Mouse (Mus musculus) forebrain, embryonic 10.5 days (tissue): ENCODE measurements around the gene Cblb. TPM values are rescaled to one million over a fixed set of nuclear protein-coding genes. Genes with fewer than 3 reads are reported as not detected.

Experiments
- DNase-seq: peaks from one replicate; pipeline ENCODE4 v3.0.0-alpha.2; 2017; ENCODE audit warnings: low spot score; ENCODE audit errors: extremely low spot score
- H3K27ac ChIP-seq: fragments of 300-500 bp; sonication (generic); 2 replicates; pipeline ENCODE4 v1.5.1; 2016; ENCODE audit warnings: mild to moderate bottlenecking
- H3K27me3 ChIP-seq: fragments of 300-500 bp; sonication (generic); 2 replicates; pipeline ENCODE4 v1.6.1; 2016; ENCODE audit warnings: mild to moderate bottlenecking; ENCODE audit not compliant: poor library complexity, severe bottlenecking
- H3K36me3 ChIP-seq: fragments of 300-500 bp; sonication (generic); replicated peaks from 2 replicates; pipeline ENCODE4 v1.6.1; 2016; ENCODE audit warnings: mild to moderate bottlenecking, moderate library complexity
- H3K4me1 ChIP-seq: fragments of 300-500 bp; sonication (generic); 2 replicates; pipeline ENCODE4 v1.6.1; 2016
- H3K4me3 ChIP-seq: fragments of 300-500 bp; sonication (generic); 2 replicates; pipeline ENCODE4 v1.5.1; 2016; ENCODE audit warnings: mild to moderate bottlenecking, moderate library complexity
- H3K9me3 ChIP-seq: fragments of 300-500 bp; sonication (generic); 2 replicates; pipeline ENCODE4 v1.6.1; 2016; ENCODE audit warnings: mild to moderate bottlenecking, moderate library complexity
- WGBS: fragments of 180-500 bp; shearing (Covaris S2); methylation state at CpG from one replicate; pipeline ENCODE4 v1.1.7; 2016; 5-methylcytosine and 5-hydroxymethylcytosine counted together
- polyA plus RNA-seq: library from polyadenylated mRNA; unstranded; fragments of >200 nt; fragmentation: Nextera tagmentation; extraction: Ambion mirVana; gene quantifications from 2 replicates; pipeline ENCODE4 v1.2.1, GENCODE M21; 2016

Cblb gene
- polyA plus RNA-seq, 1 experiment from 2014 or later, result 29.2 TPM

DNA sequence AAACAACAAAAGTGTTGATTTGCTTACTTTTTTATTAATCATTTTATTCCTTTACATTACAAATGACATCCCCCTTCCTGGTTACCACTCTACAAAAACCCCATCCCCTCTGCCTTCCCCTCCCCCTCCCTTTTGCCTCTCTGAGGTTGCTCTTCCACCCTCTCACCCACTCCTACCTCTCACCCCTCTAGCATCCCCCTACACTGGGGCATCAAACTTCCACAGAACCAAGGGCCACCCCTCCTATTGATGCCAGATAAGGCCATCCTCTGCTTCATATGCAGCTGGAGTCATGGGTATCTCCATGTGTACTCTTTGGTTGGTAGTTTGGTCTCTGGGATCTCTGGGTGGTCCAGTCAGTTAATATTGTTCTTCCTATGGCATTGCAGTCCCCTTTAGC, 93.9 kb downstream of the Cblb start:
- H3K4me1 ChIP-seq, result peaks cover 10% of the 10 kb centered on the region; the same call in 1 of the 2 replicates
- peaks cover 40% of the 10 kb centered on the region for H3K36me3 ChIP-seq
- no peak overlapping the region for H3K4me3 ChIP-seq
- no peak overlapping the region for H3K27ac ChIP-seq
- H3K27me3 ChIP-seq, result no peaks in the 10 kb centered on the region
- no peaks in the 10 kb centered on the region for H3K9me3 ChIP-seq
- no peak for DNase-seq

DNA sequence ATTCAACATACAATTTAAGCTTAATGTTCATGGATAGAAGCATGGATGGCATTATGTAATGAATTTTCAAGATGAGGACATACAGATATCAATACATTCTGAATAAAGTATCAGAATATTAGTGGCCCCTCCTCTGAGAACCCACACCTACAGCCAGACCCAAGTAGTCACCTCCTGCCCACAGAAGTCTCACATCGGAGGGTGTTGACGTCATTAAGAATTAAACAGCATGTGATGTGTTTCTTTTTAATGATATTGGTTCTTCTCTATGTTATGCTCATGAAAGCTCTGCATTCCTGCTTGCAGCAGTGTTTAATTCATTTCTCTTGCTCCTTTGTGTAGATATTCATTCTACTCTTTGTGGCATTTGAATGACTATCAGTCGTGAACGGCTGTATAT, 94.9 kb downstream of the Cblb start:
- H3K27me3 ChIP-seq, result no peaks in the 10 kb centered on the region
- H3K4me1 ChIP-seq, result peaks cover 3% of the 10 kb centered on the region; the same call in 1 of the 2 replicates
- no peak overlapping the region for H3K27ac ChIP-seq
- WGBS, result 89% methylated on average over 4 of the region's 4 CpGs
- no peak overlapping the region for H3K4me3 ChIP-seq
- no peak for DNase-seq
- H3K9me3 ChIP-seq, result no peaks in the 10 kb centered on the region
- peaks cover 43% of the 10 kb centered on the region for H3K36me3 ChIP-seq

DNA sequence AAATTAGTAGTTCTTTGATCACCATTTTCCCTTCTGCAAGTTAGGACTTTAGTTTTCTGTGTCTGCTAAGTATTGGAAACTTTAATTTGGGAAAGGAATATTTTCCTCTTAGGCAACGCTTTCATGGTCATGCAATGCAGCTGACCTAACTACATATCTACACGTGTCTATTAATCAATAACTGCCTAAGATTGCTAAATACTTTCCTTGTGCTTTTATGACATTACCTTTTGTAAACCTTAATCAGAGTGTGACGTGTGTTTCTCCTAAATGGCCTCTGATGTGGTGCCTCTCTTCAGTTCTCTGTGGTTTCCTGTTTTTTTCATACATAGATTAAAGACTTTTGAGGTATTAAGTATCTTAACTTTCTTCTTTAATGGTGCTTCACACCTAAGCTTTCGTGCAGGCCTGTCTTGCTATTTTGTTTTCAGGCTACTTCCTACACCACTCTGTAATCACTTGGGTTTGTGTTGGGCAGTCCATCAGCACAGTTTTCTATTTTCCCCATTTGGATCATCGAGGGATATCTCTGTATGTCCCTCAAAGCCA, 98.4 kb downstream of the Cblb start:
- no peak overlapping the region for H3K4me3 ChIP-seq
- 92% methylated on average over 5 of the region's 5 CpGs for WGBS
- H3K36me3 ChIP-seq, result peaks cover 30% of the 10 kb centered on the region
- DNase-seq, result no peak
- H3K9me3 ChIP-seq, result no peaks in the 10 kb centered on the region
- H3K27ac ChIP-seq, result no peak overlapping the region
- H3K27me3 ChIP-seq, result no peaks in the 10 kb centered on the region
- peaks cover 13% of the 10 kb centered on the region for H3K4me1 ChIP-seq

DNA sequence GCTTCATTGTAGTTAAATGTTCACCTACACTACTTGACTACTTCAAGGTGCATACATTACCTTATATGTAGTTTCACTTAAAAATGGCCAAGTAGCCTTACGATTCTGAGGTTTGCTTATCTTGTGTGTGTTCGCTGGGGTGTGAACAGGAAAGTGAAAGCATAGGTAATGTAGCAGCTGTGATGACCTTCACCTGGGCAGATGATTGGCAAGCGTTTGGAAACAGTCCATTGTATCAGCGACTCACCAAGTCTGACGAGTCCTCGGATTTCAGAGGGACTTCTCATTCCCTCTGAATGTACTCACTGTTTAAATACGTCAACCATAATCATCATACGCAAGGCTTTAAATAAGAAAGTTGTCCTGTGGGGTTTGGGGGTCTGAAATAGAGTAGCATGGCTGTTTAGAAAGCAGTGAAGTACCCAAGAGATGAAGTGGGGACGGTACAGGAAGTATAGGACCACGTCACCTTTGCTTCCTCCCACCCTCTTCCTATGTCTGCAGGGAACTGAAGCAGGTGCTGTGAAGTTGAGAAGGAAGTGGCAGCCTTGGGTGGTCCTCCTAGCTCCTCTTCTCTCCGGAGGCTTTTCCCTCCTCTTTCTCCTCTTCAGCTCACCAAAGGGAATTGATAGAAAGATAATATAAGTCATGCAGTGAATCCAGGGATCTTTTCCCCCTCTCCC, 101.9 kb downstream of the Cblb start:
- WGBS, result 89% methylated on average over 11 of the region's 11 CpGs
- Histone ChIP-seq H3K36me3 (peaks cover 42% of the 10 kb centered on the region), H3K9me3 (no peaks in the 10 kb centered on the region), H3K4me1 (peaks cover 18% of the 10 kb centered on the region), H3K27ac (no peak overlapping the region), H3K27me3 (no peaks in the 10 kb centered on the region), H3K4me3 (no peak overlapping the region)
- DNase-seq, result no peak

DNA sequence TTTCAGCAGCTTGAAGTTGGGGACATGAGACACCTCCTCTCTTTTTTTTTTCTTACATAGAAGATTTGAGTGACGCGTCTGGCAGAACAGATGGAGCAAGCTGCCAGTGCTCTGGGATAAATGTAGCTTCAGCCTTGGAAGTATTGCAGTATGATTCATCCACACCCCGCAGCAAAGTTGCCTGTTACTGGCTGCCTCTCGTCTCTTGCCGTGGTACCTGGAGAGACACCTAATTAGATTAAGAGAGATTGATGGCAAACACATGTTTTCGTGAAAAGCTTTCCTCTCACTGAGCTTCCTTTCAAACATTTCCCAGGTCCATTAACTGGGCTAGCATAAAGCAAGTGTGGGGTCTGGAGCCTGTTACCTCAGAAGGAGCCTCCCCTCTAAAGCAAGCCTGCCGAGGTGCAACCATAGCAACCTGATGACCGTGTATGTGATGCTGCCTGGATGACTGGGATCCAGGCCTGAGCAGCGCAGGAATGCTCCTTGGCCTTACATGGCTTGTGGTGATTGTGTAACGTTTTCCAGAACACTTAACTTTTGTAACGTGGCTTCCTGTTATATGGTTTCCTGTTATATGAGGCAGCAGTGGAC, 103.7 kb downstream of the Cblb start:
- H3K36me3 ChIP-seq, result peaks cover 51% of the 10 kb centered on the region
- H3K27ac ChIP-seq, result no peak overlapping the region
- DNase-seq, result peak; percentile 21
- H3K4me1 ChIP-seq, result peaks cover 18% of the 10 kb centered on the region
- no peaks in the 10 kb centered on the region for H3K9me3 ChIP-seq
- H3K4me3 ChIP-seq, result no peak overlapping the region
- WGBS, result 67% methylated on average over 11 of the region's 11 CpGs
- no peaks in the 10 kb centered on the region for H3K27me3 ChIP-seq

DNA sequence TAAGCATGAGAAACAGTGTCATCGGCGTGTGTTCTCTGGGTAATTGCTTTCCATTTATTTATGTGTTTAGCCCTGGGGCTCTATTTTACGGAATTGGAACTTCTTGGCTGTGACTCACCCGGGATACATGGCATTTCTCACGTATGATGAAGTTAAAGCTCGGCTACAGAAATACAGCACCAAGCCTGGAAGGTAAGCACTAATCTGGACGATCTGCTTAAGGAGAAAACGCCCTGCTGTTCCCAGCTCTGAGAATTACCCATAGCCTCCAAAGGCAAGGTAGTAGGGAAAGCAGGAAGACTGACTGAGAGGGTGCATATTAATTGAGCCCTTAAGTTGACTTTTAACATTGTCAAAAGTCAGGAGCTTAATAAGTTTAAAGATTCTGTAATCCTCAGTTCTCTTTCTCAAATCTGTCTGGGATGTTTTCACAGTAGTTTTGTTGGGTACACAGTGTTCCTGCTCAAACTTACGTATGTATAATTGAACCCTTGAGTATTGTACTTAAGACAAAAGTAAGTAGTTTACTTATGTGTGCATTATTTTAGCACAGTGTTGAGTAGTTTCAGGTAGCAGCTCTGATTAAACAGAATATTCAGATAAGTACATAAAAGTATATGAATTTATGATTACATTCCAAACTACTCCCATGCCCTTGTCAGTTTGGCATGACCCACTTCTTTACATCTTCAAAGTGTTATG, 104.8 kb downstream of the Cblb start:
- peaks cover 52% of the 10 kb centered on the region for H3K36me3 ChIP-seq
- no peaks in the 10 kb centered on the region for H3K9me3 ChIP-seq
- H3K27ac ChIP-seq, result no peak overlapping the region
- no peak for DNase-seq
- peaks cover 18% of the 10 kb centered on the region for H3K4me1 ChIP-seq
- no peak overlapping the region for H3K4me3 ChIP-seq
- H3K27me3 ChIP-seq, result no peaks in the 10 kb centered on the region
- WGBS, result 91% methylated on average over 9 of the region's 9 CpGs

DNA sequence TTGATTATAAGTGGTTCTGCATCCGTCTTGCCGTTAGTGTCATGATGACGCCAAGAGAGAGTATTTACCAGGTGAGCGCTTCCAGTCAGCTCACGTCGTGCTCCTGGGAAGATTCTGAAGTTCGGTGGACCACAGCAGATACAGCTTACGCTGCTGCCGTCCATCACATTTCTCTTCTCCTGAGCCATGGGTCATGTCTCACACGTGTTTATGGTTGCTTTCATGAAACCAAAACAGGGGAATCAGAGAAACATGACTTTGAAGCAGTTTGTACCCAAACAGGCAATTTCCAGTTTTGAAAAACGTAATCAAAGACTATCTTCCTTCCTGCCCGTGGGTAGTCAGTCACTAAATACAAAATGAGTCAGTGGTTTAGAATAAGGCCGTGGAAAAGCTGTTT, 112.1 kb downstream of the Cblb start:
- Histone ChIP-seq H3K9me3 (no peaks in the 10 kb centered on the region), H3K4me1 (no peaks in the 10 kb centered on the region), H3K36me3 (peaks cover 69% of the 10 kb centered on the region), H3K27me3 (no peaks in the 10 kb centered on the region), H3K27ac (no peak overlapping the region), H3K4me3 (no peak overlapping the region)
- WGBS, result 95% methylated on average over 13 of the region's 13 CpGs
- no peak for DNase-seq

DNA sequence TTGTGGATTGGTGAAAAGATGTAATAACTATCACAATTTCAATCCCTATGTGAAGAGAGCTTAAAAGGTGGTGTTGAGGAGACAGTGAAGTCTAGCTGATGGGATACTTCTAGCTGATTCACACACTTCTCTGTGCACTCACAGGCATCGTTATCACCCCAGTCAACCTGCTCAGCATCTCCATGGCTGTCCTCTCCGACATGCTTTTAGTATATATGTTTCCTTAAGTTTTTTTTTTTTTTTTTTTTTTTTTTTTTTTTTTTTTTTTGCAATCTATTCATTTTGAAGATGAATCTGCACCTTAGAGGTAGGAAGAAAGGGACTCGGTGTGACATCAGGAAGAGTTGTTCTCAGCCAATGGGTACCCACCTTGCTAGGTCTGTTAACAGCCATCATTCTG, 112.8 kb downstream of the Cblb start:
- Histone ChIP-seq H3K4me1 (no peaks in the 10 kb centered on the region), H3K4me3 (no peak overlapping the region), H3K9me3 (no peaks in the 10 kb centered on the region), H3K36me3 (peaks cover 73% of the 10 kb centered on the region), H3K27ac (no peak overlapping the region), H3K27me3 (no peaks in the 10 kb centered on the region)
- 86% methylated on average over 3 of the region's 3 CpGs for WGBS
- no peak for DNase-seq

DNA sequence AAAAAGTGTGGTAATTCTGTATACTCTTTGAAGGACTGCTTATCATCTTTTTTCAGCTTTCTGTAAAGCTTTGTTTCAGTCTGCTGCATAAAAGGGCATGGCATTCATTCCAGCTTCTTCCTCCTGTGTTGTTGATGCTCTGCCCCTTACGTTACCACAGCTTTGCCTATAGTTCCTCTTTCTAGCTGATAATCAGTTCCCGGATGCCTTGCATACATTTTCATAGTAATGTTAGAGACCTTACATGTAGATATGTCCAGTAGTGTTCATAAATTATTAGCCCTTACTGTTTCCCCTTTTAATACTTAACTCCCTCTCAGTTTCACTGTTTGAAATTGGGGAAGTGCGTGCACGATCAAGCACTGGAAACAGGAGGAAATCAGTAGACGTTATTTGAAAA, 113.8 kb downstream of the Cblb start:
- WGBS, result 94% methylated on average over 5 of the region's 5 CpGs
- no peak for DNase-seq
- peaks cover 72% of the 10 kb centered on the region for H3K36me3 ChIP-seq
- H3K4me1 ChIP-seq, result no peaks in the 10 kb centered on the region
- H3K4me3 ChIP-seq, result no peak overlapping the region
- no peaks in the 10 kb centered on the region for H3K27me3 ChIP-seq
- H3K27ac ChIP-seq, result no peak overlapping the region
- H3K9me3 ChIP-seq, result no peaks in the 10 kb centered on the region

DNA sequence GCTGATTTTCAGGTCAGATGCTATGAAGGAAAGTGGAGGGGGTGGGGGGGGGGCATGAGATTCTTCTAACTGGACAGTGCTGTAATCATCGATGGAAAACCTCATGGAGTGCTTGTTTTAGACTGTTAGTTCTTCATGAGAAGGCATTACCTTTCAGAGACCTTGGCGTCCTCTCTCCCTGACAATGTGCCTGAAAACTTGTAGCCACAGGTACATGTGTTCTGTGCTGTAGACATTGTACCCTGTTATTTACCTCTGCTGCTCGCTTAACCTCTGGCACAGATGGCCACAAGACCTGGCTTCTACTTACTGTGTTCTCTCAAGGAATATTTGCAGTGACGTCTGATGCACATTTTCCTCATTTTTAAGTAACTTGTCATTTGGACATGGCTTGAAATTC, 114.5 kb downstream of the Cblb start:
- peaks cover 68% of the 10 kb centered on the region for H3K36me3 ChIP-seq
- 96% methylated on average over 4 of the region's 4 CpGs for WGBS
- no peaks in the 10 kb centered on the region for H3K9me3 ChIP-seq
- H3K4me3 ChIP-seq, result no peak overlapping the region
- H3K27me3 ChIP-seq, result no peaks in the 10 kb centered on the region
- H3K27ac ChIP-seq, result no peak overlapping the region
- H3K4me1 ChIP-seq, result no peaks in the 10 kb centered on the region
- no peak for DNase-seq

DNA sequence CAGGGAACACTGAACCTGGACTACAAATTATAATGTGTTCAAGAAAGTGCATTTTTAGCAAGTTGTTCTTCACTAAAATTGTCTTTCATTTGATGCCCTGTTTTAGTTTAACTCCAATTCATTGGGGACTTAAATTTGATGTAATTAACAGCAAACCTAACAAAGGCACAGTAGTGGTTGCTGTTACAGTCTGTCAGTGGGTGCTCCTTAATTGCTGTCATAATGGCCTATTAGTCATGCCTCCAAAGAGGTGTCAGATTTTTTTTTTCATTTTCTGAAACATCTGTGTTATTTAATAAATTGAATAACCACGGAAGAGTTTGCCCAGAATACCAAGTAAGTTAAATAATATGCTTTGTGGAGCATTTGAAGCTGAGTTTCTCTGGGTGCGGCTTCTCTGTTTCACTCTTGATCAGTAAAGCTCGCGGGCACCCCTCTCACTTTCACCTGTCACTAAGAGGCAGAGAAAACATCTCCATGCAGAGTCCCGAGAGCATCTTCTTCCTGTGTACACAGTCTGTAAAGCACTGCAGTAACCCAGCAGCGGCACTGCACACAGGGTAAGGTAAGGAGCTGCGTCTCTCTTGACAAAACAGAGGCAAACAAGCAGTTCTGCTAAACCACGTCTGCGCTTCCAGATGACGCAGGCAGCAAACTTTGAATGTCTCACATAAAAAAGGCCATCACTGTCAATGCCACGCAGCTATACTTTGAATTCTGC, 116.1 kb downstream of the Cblb start:
- WGBS, result 92% methylated on average over 11 of the region's 11 CpGs
- peaks cover 68% of the 10 kb centered on the region for H3K36me3 ChIP-seq
- H3K27ac ChIP-seq, result no peak overlapping the region
- no peak overlapping the region for H3K4me3 ChIP-seq
- H3K9me3 ChIP-seq, result no peaks in the 10 kb centered on the region
- no peaks in the 10 kb centered on the region for H3K4me1 ChIP-seq
- no peak for DNase-seq
- H3K27me3 ChIP-seq, result no peaks in the 10 kb centered on the region

DNA sequence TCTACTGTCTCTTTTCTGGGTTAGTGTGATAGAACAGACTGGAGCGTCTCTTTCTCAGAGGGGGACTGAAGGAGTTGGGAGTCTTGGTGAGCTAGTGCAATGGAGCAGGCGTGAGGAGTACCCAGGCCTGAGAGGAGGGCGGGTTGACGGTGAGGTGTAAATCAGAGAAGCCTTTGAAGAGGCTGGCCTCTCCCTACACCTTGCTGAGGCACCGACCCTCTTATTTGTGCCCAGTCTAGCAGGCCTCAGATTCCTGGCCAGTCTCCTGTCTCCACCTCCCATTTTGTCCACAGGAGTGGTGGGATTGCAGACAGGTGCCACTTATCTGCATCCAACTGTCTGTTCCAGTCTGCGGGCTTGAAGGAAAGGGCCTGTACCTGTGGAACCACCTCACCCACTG, 117.0 kb downstream of the Cblb start:
- 93% methylated on average over 6 of the region's 6 CpGs for WGBS
- Histone ChIP-seq H3K27me3 (no peaks in the 10 kb centered on the region), H3K9me3 (no peaks in the 10 kb centered on the region), H3K4me1 (no peaks in the 10 kb centered on the region), H3K4me3 (no peak overlapping the region), H3K27ac (no peak overlapping the region), H3K36me3 (peaks cover 68% of the 10 kb centered on the region)
- no peak for DNase-seq
